Comparison of ENCODE assay signal across 10 mouse cellular contexts in genomic region chr11:85628303-85629063, GRCm38 (mm10).
DNase-seq lines count a peak whose midpoint lies in the region; ATAC-seq and TF ChIP-seq lines count a peak whose summit lies in the region.
"Had no signal": no experiment of that assay in that cellular context is flagged by ENCODE, and none has a peak within 500 bp of the region (broad histone marks: within the 10 kb centered on the region; RNA-seq: fewer than 3 reads in every experiment).

No protein-coding gene starts in this region.

- H3K27me3 ChIP-seq in kidney, adult 2 months (replicated peaks; ENCODE audit: control insufficient read depth, insufficient read depth, low read length), result no peaks in the 10 kb centered on the region
- no peaks in the 10 kb centered on the region for H3K27me3 ChIP-seq in embryonic facial prominence, embryonic 11.5 days (ENCODE audit: control insufficient read depth, insufficient read depth, low read length)
- H3K27me3 ChIP-seq in hindbrain, embryonic 16.5 days (replicated peaks; ENCODE audit: control insufficient read depth, insufficient read depth, low read length), result peaks cover 2% of the 10 kb centered on the region; the same call in 1 of the 2 replicates
- no peaks in the 10 kb centered on the region for H3K27me3 ChIP-seq in midbrain, postnatal 0 days (ENCODE audit: insufficient read depth, low read length)
- H3K27me3 ChIP-seq: heart, embryonic 15.5 days; limb, embryonic 15.5 days had no signal

- H3K9ac ChIP-seq in embryonic facial prominence, embryonic 11.5 days (replicated peaks; ENCODE audit: low read length), result 0 out of 2 replicates have a peak overlapping the region, but pooled peaks have one; percentile 26
- H3K9ac ChIP-seq in hindbrain, embryonic 16.5 days (ENCODE audit: low read depth, low read length), result peak overlapping the region; percentile 30; the same call in 1 of the 2 replicates
- H3K9ac ChIP-seq in midbrain, postnatal 0 days (replicated peaks; ENCODE audit: low read length, poor library complexity, severe bottlenecking), result no peak overlapping the region
- H3K9ac ChIP-seq: heart, embryonic 15.5 days; limb, embryonic 15.5 days had no signal

- DNase-seq in kidney, adult 2 months, result no peak
- DNase-seq in kidney, adult 9 months, result no peak
- DNase-seq in embryonic facial prominence, embryonic 11.5 days (ENCODE audit: low spot score), result peak; percentile 70
- peak; percentile 35 for DNase-seq in midbrain, postnatal 0 days (ENCODE audit: low spot score)
- DNase-seq in spleen, postnatal 4 days (ENCODE audit: low spot score in 2 of 2), result no peak
- no peak for DNase-seq in T-cell, adult 2 months (ENCODE audit: low spot score)
- no peak for DNase-seq in frontal cortex, postnatal 36 days (ENCODE audit: low spot score in 2 of 2)

- H3K36me3 ChIP-seq in kidney, adult 2 months (ENCODE audit: control insufficient read depth, insufficient read depth, low read length), result no peaks in the 10 kb centered on the region
- H3K36me3 ChIP-seq in embryonic facial prominence, embryonic 11.5 days (replicated peaks; ENCODE audit: control insufficient read depth, insufficient read depth, low read depth, low read length), result no peaks in the 10 kb centered on the region
- H3K36me3 ChIP-seq in hindbrain, embryonic 16.5 days (ENCODE audit: control insufficient read depth, insufficient read depth, low read length), result no peaks in the 10 kb centered on the region
- no peaks in the 10 kb centered on the region for H3K36me3 ChIP-seq in midbrain, postnatal 0 days (ENCODE audit: insufficient read depth, low read length)
- H3K36me3 ChIP-seq: heart, embryonic 15.5 days; limb, embryonic 15.5 days had no signal

- H3K9me3 ChIP-seq in embryonic facial prominence, embryonic 11.5 days (replicated peaks; ENCODE audit: control insufficient read depth, low read length), result no peaks in the 10 kb centered on the region
- H3K9me3 ChIP-seq in hindbrain, embryonic 16.5 days (ENCODE audit: control insufficient read depth, low read length), result no peaks in the 10 kb centered on the region
- no peaks in the 10 kb centered on the region for H3K9me3 ChIP-seq in midbrain, postnatal 0 days (ENCODE audit: low read length)
- H3K9me3 ChIP-seq: heart, embryonic 15.5 days; limb, embryonic 15.5 days had no signal

- peak overlapping the region; percentile 45; the same call in 1 of the 2 replicates for H3K27ac ChIP-seq in kidney, adult 2 months (ENCODE audit: insufficient read depth, low read depth, low read length)
- H3K27ac ChIP-seq in embryonic facial prominence, embryonic 11.5 days (replicated peaks; ENCODE audit: low read depth, low read length), result 0 out of 2 replicates have a peak overlapping the region, but pooled peaks have one; percentile 10
- H3K27ac ChIP-seq in hindbrain, embryonic 16.5 days (ENCODE audit: low read depth, low read length), result no peak overlapping the region
- H3K27ac ChIP-seq in midbrain, postnatal 0 days (ENCODE audit: low read depth, low read length), result no peak overlapping the region
- H3K27ac ChIP-seq: heart, embryonic 15.5 days; limb, embryonic 15.5 days had no signal

- no peak overlapping the region for H3K4me3 ChIP-seq in kidney, adult 2 months (ENCODE audit: insufficient read depth, low read depth, low read length)
- no peak overlapping the region for H3K4me3 ChIP-seq in embryonic facial prominence, embryonic 11.5 days (ENCODE audit: low read depth, low read length)
- H3K4me3 ChIP-seq in hindbrain, embryonic 16.5 days (ENCODE audit: low read length), result no peak overlapping the region
- no peak overlapping the region for H3K4me3 ChIP-seq in midbrain, postnatal 0 days (ENCODE audit: low read depth, low read length)
- H3K4me3 ChIP-seq: heart, embryonic 15.5 days; limb, embryonic 15.5 days had no signal

- TF ChIP-seq CTCF in kidney, adult 2 months (conservative IDR thresholded peaks at IDR 0.05; ENCODE audit: insufficient read depth, insufficient read length, low read depth, low read length), result no peak
- TF ChIP-seq CTCF in midbrain, postnatal 0 days (IDR thresholded peaks at IDR 0.05), result no peak

- peak; percentile 57 for ATAC-seq in embryonic facial prominence, embryonic 11.5 days (replicated peaks; ENCODE audit: insufficient number of reproducible peaks, low FRiP score, low TSS enrichment, low read depth)
- peak; percentile 63; the same call in 1 of the 2 replicates for ATAC-seq in hindbrain, embryonic 16.5 days
- ATAC-seq in midbrain, postnatal 0 days (ENCODE audit: low FRiP score), result no peak

- no peak for TF ChIP-seq POLR2A in kidney, adult 2 months (IDR thresholded peaks at IDR 0.05; ENCODE audit: low read depth, low read length)

- WGBS in kidney, adult 2 months, result 68% methylated on average over 13 of the region's 13 CpGs
- 25% methylated on average over 13 of the region's 13 CpGs for WGBS in embryonic facial prominence, embryonic 11.5 days
- WGBS in hindbrain, embryonic 16.5 days, result 39% methylated on average over 13 of the region's 13 CpGs
- WGBS in midbrain, postnatal 0 days, result 41% methylated on average over 13 of the region's 13 CpGs

- H3K4me2 ChIP-seq in embryonic facial prominence, embryonic 11.5 days (ENCODE audit: low read depth, low read length), result no peak overlapping the region
- H3K4me2 ChIP-seq in hindbrain, embryonic 16.5 days (ENCODE audit: low read length), result no peak overlapping the region
- H3K4me2 ChIP-seq in midbrain, postnatal 0 days (ENCODE audit: low read depth, low read length, poor library complexity, severe bottlenecking), result no peak overlapping the region
- H3K4me2 ChIP-seq: limb, embryonic 15.5 days had no signal

- peaks cover 9% of the 10 kb centered on the region; the same call in 1 of the 2 replicates for H3K4me1 ChIP-seq in kidney, adult 2 months (ENCODE audit: control insufficient read depth, insufficient read depth, low read length)
- 0 out of 2 replicates have a peak, but pooled peaks cover 4% of the 10 kb centered on the region for H3K4me1 ChIP-seq in embryonic facial prominence, embryonic 11.5 days (ENCODE audit: control insufficient read depth, insufficient read depth, low read length)
- peaks cover 6% of the 10 kb centered on the region; the same call in 1 of the 2 replicates for H3K4me1 ChIP-seq in hindbrain, embryonic 16.5 days (ENCODE audit: control insufficient read depth, insufficient read depth, low read depth, low read length)
- H3K4me1 ChIP-seq in midbrain, postnatal 0 days (ENCODE audit: insufficient read depth, low read length), result no peaks in the 10 kb centered on the region

Comparison
In these comparisons a context has a peak if more than half of its experiments do, and no peak if none do; other contexts are left out.
1. DNase-seq: peak in embryonic facial prominence, embryonic 11.5 days (single experiment) and midbrain, postnatal 0 days (single experiment); none in kidney, adult 2 months (single experiment), kidney, adult 9 months (single experiment), spleen, postnatal 4 days (0 of 2), T-cell, adult 2 months (single experiment) and frontal cortex, postnatal 36 days (0 of 2).
2. H3K27ac ChIP-seq: peak in kidney, adult 2 months (single experiment) and embryonic facial prominence, embryonic 11.5 days (single experiment); none in hindbrain, embryonic 16.5 days (single experiment) and midbrain, postnatal 0 days (single experiment).